Mouse (Mus musculus): ENCODE measurements around the gene 4930404N11Rik.

Gene 4930404N11Rik

GRCm38 (mm10) chr10:81365672-81366476 lies at the start of gene 4930404N11Rik:
TSS of gene 4930404N11Rik (minus strand) at chr10:81365816.
- in situ Hi-C loops (cut with MboI, MseI) = no loop called here

- in situ Hi-C loops (cut with MboI, MseI) = no loop called here
Measured at GRCm38 (mm10) chr10:81415146-81415545, 49.5 kb upstream of the 4930404N11Rik start.

GRCm38 (mm10) chr10:81414682-81415081 lies 49.1 kb upstream of the 4930404N11Rik start:
- in situ Hi-C loops (cut with MboI, MseI) = no loop called here

GRCm38 (mm10) chr10:81413310-81414261 lies 48.0 kb upstream of the 4930404N11Rik start:
- in situ Hi-C loops (cut with MboI, MseI) = no loop called here

- in situ Hi-C loops (cut with MboI, MseI) = no loop called here
Measured at GRCm38 (mm10) chr10:81412586-81413309, 47.1 kb upstream of the 4930404N11Rik start.

- in situ Hi-C loops (cut with MboI, MseI) = no loop called here
Measured at GRCm38 (mm10) chr10:81411471-81412400, 46.1 kb upstream of the 4930404N11Rik start.

- in situ Hi-C loops (cut with MboI, MseI) = no loop called here
Measured at GRCm38 (mm10) chr10:81410981-81411380, 45.4 kb upstream of the 4930404N11Rik start.

GRCm38 (mm10) chr10:81410350-81410749 lies 44.7 kb upstream of the 4930404N11Rik start:
- in situ Hi-C loops (cut with MboI, MseI) = no loop called here

GRCm38 (mm10) chr10:81409330-81409729 lies 43.7 kb upstream of the 4930404N11Rik start:
- in situ Hi-C loops (cut with MboI, MseI) = no loop called here

- in situ Hi-C loops (cut with MboI, MseI) = no loop called here
Measured at GRCm38 (mm10) chr10:81408871-81409291, 43.3 kb upstream of the 4930404N11Rik start.

- in situ Hi-C loops (cut with MboI, MseI) = no loop called here
Measured at GRCm38 (mm10) chr10:81408424-81408729, 42.8 kb upstream of the 4930404N11Rik start.

- in situ Hi-C loops (cut with MboI, MseI) = no loop called here
Measured at GRCm38 (mm10) chr10:81407539-81408423, 42.2 kb upstream of the 4930404N11Rik start.

- in situ Hi-C loops (cut with MboI, MseI) = no loop called here
Measured at GRCm38 (mm10) chr10:81406504-81407440, 41.2 kb upstream of the 4930404N11Rik start.

- in situ Hi-C loops (cut with MboI, MseI) = no loop called here
Measured at GRCm38 (mm10) chr10:81405588-81406201, 40.1 kb upstream of the 4930404N11Rik start.

GRCm38 (mm10) chr10:81404720-81405119 lies 39.1 kb upstream of the 4930404N11Rik start:
- in situ Hi-C loops (cut with MboI, MseI) = no loop called here

GRCm38 (mm10) chr10:81404082-81404481 lies 38.5 kb upstream of the 4930404N11Rik start:
- in situ Hi-C loops (cut with MboI, MseI) = no loop called here

GRCm38 (mm10) chr10:81403511-81403910 lies 37.9 kb upstream of the 4930404N11Rik start:
- in situ Hi-C loops (cut with MboI, MseI) = no loop called here

- in situ Hi-C loops (cut with MboI, MseI) = no loop called here
Measured at GRCm38 (mm10) chr10:81402227-81402765, 36.7 kb upstream of the 4930404N11Rik start.

Data from T-helper 1 cell (primary cell).